Mouse (Mus musculus) stomach, embryonic 14.5 days (tissue): ENCODE measurements at regions not wholly inside any gene's neighbourhood (a gene's known extent, or its start where the extent isn't known, plus 50 kb on each side); places are given as distances from the start of the nearest gene placed in this dataset.

Source experiments
- ATAC-seq: fragments of 200-750 bp; cut with Nextera tagmentation; 2 replicates; pipeline ENCODE4 v1.8.0; 2017; ENCODE audit warnings: low read depth, moderate TSS enrichment; ENCODE audit not compliant: insufficient number of reproducible peaks, insufficient read depth, low FRiP score
- H3K27ac ChIP-seq: fragments of 300-500 bp; sonication (generic); 2 replicates; pipeline ENCODE4 v1.5.1; 2014; ENCODE audit warnings: mild to moderate bottlenecking, low read length, moderate library complexity, mixed read lengths
- H3K27me3 ChIP-seq: fragments of 300-500 bp; sonication (generic); 2 replicates; pipeline ENCODE4 v1.6.1; 2014; ENCODE audit warnings: low read length, control low read depth, mixed read lengths; ENCODE audit not compliant: control insufficient read depth, insufficient read depth
- H3K36me3 ChIP-seq: fragments of 300-500 bp; sonication (generic); 2 replicates; pipeline ENCODE4 v1.6.1; 2014; ENCODE audit warnings: mild to moderate bottlenecking, control low read depth, low read length, moderate library complexity, mixed read lengths; ENCODE audit not compliant: control insufficient read depth, insufficient read depth
- H3K4me1 ChIP-seq: fragments of 300-500 bp; sonication (generic); 2 replicates; pipeline ENCODE4 v1.6.1; 2014; ENCODE audit warnings: low read length, control low read depth, mixed read lengths; ENCODE audit not compliant: control insufficient read depth, insufficient read depth
- H3K4me2 ChIP-seq: fragments of 300-500 bp; sonication (generic); replicated peaks from 2 replicates; pipeline ENCODE4 v1.6.1; 2014; ENCODE audit warnings: low read depth, low read length, control low read depth
- H3K4me3 ChIP-seq: fragments of 300-500 bp; sonication (generic); 2 replicates; pipeline ENCODE4 v1.5.1; 2014; ENCODE audit warnings: low read depth, low read length, control low read depth
- H3K9ac ChIP-seq: fragments of 300-500 bp; sonication (generic); replicated peaks from 2 replicates; pipeline ENCODE4 v1.6.1; 2014; ENCODE audit warnings: low read depth, mild to moderate bottlenecking, control low read depth, low read length, moderate library complexity, mixed read lengths
- H3K9me3 ChIP-seq: fragments of 300-500 bp; sonication (generic); 2 replicates; pipeline ENCODE4 v1.6.1; 2016; ENCODE audit warnings: low read depth, low read length, control low read depth; ENCODE audit not compliant: control insufficient read depth
- WGBS: fragments of 180-500 bp; shearing (Covaris S2); extraction: QIAGEN DNeasy Blood & Tissue Kit; methylation state at CpG from one replicate; pipeline ENCODE4 v1.1.7; 2014; 5-methylcytosine and 5-hydroxymethylcytosine counted together

GRCm38 (mm10) chr2:117006846-117007245, 114.3 kb upstream of the Spred1 start:
- H3K9ac ChIP-seq = no peak overlapping the region
- no peak for ATAC-seq
- H3K4me1 ChIP-seq = no peaks in the 10 kb centered on the region
- no peaks in the 10 kb centered on the region for H3K9me3 ChIP-seq
- H3K4me3 ChIP-seq = no peak overlapping the region
- H3K27me3 ChIP-seq = no peaks in the 10 kb centered on the region
- H3K36me3 ChIP-seq = no peaks in the 10 kb centered on the region
- 95% methylated on average over 2 of the region's 2 CpGs for WGBS
- no peak overlapping the region for H3K27ac ChIP-seq
- no peak overlapping the region for H3K4me2 ChIP-seq

GRCm38 (mm10) chr2:117008922-117009321, 112.3 kb upstream of the Spred1 start:
- Histone ChIP-seq H3K4me1 (no peaks in the 10 kb centered on the region), H3K27ac (no peak overlapping the region), H3K9ac (no peak overlapping the region), H3K36me3 (no peaks in the 10 kb centered on the region), H3K4me3 (no peak overlapping the region), H3K27me3 (no peaks in the 10 kb centered on the region), H3K9me3 (no peaks in the 10 kb centered on the region), H3K4me2 (no peak overlapping the region)
- ATAC-seq = no peak

GRCm38 (mm10) chr2:117010001-117010400, 111.2 kb upstream of the Spred1 start:
- no peak overlapping the region for H3K4me2 ChIP-seq
- H3K9me3 ChIP-seq = no peaks in the 10 kb centered on the region
- no peak overlapping the region for H3K9ac ChIP-seq
- no peak overlapping the region for H3K27ac ChIP-seq
- no peaks in the 10 kb centered on the region for H3K4me1 ChIP-seq
- ATAC-seq = no peak
- H3K36me3 ChIP-seq = no peaks in the 10 kb centered on the region
- no peaks in the 10 kb centered on the region for H3K27me3 ChIP-seq
- 89% methylated on average over 6 of the region's 6 CpGs for WGBS
- no peak overlapping the region for H3K4me3 ChIP-seq

GRCm38 (mm10) chr2:117010942-117011341, 110.2 kb upstream of the Spred1 start:
- H3K4me2 ChIP-seq = no peak overlapping the region
- H3K36me3 ChIP-seq = no peaks in the 10 kb centered on the region
- no peak overlapping the region for H3K4me3 ChIP-seq
- no peak overlapping the region for H3K9ac ChIP-seq
- no peaks in the 10 kb centered on the region for H3K27me3 ChIP-seq
- no peaks in the 10 kb centered on the region for H3K9me3 ChIP-seq
- H3K27ac ChIP-seq = no peak overlapping the region
- no peak for ATAC-seq
- H3K4me1 ChIP-seq = no peaks in the 10 kb centered on the region

GRCm38 (mm10) chr2:117017921-117018651, 103.1 kb upstream of the Spred1 start:
- WGBS = 40% methylated on average over 12 of the region's 12 CpGs
- peak; percentile 61; the same call in 1 of the 2 replicates for ATAC-seq
- H3K4me2 ChIP-seq = no peak overlapping the region
- H3K27me3 ChIP-seq = no peaks in the 10 kb centered on the region
- peaks cover 13% of the 10 kb centered on the region; the same call in 1 of the 2 replicates for H3K4me1 ChIP-seq
- H3K36me3 ChIP-seq = no peaks in the 10 kb centered on the region
- H3K4me3 ChIP-seq = no peak overlapping the region
- no peaks in the 10 kb centered on the region for H3K9me3 ChIP-seq
- H3K9ac ChIP-seq = no peak overlapping the region
- H3K27ac ChIP-seq = peak overlapping the region; percentile 80; the same call in 1 of the 2 replicates

GRCm38 (mm10) chr2:117018917-117019538, 102.1 kb upstream of the Spred1 start:
- ATAC-seq = 0 out of 2 replicates have a peak, but pooled peaks have one; percentile 68
- peaks cover 13% of the 10 kb centered on the region; the same call in 1 of the 2 replicates for H3K4me1 ChIP-seq
- no peaks in the 10 kb centered on the region for H3K27me3 ChIP-seq
- H3K36me3 ChIP-seq = no peaks in the 10 kb centered on the region
- no peak overlapping the region for H3K9ac ChIP-seq
- peak overlapping the region; percentile 80; the same call in 1 of the 2 replicates for H3K27ac ChIP-seq
- WGBS = 17% methylated on average over 6 of the region's 6 CpGs
- H3K4me2 ChIP-seq = no peak overlapping the region
- no peaks in the 10 kb centered on the region for H3K9me3 ChIP-seq
- no peak overlapping the region for H3K4me3 ChIP-seq

GRCm38 (mm10) chr2:117019552-117019951, 101.6 kb upstream of the Spred1 start:
- Histone ChIP-seq H3K4me2 (no peak overlapping the region), H3K9ac (no peak overlapping the region), H3K9me3 (no peaks in the 10 kb centered on the region), H3K4me1 (peaks cover 13% of the 10 kb centered on the region; the same call in 1 of the 2 replicates), H3K36me3 (no peaks in the 10 kb centered on the region), H3K27me3 (no peaks in the 10 kb centered on the region), H3K27ac (peak overlapping the region; percentile 66; the same call in 1 of the 2 replicates), H3K4me3 (no peak overlapping the region)
- 0% methylated on average over 1 of the region's 1 CpGs for WGBS
- no peak for ATAC-seq

GRCm38 (mm10) chr2:117021787-117022186, 99.4 kb upstream of the Spred1 start:
- Histone ChIP-seq H3K4me2 (no peak overlapping the region), H3K27ac (no peak overlapping the region), H3K27me3 (no peaks in the 10 kb centered on the region), H3K9me3 (no peaks in the 10 kb centered on the region), H3K4me3 (no peak overlapping the region), H3K9ac (no peak overlapping the region), H3K4me1 (peaks cover 13% of the 10 kb centered on the region; the same call in 1 of the 2 replicates), H3K36me3 (no peaks in the 10 kb centered on the region)
- no peak for ATAC-seq
- WGBS = 57% methylated on average over 5 of the region's 6 CpGs
